Mouse (Mus musculus) liver, embryonic 12.5 days (tissue): Measurements from ENCODE around the gene Zfp652. TPM values are rescaled to one million over a fixed set of nuclear protein-coding genes. Genes with fewer than 3 reads are reported as not detected.

Experiments
- ATAC-seq: fragments of 200-750 bp; cut with Nextera tagmentation; 2 replicates; pipeline ENCODE4 v1.8.0; 2017; ENCODE audit warnings: moderate number of reproducible peaks, mild to moderate bottlenecking, moderate library complexity
- H3K27ac ChIP-seq: fragments of 300-500 bp; sonication (generic); 2 replicates; pipeline ENCODE4 v1.5.1; 2016; ENCODE audit warnings: mild to moderate bottlenecking
- H3K27me3 ChIP-seq: fragments of 300-500 bp; sonication (generic); replicated peaks from 2 replicates; pipeline ENCODE4 v1.6.1; 2016; ENCODE audit warnings: mild to moderate bottlenecking, moderate library complexity
- H3K36me3 ChIP-seq: fragments of 300-500 bp; sonication (generic); 2 replicates; pipeline ENCODE4 v1.6.1; 2016; ENCODE audit warnings: mild to moderate bottlenecking, moderate library complexity
- H3K4me1 ChIP-seq: fragments of 300-500 bp; sonication (generic); 2 replicates; pipeline ENCODE4 v1.6.1; 2016
- H3K4me2 ChIP-seq: fragments of 300-500 bp; sonication (generic); 2 replicates; pipeline ENCODE4 v1.6.1; 2016; ENCODE audit warnings: mild to moderate bottlenecking, moderate library complexity
- H3K4me3 ChIP-seq: fragments of 300-500 bp; sonication (generic); 2 replicates; pipeline ENCODE4 v1.5.1; 2016; ENCODE audit warnings: mild to moderate bottlenecking, moderate library complexity
- H3K9ac ChIP-seq: fragments of 300-500 bp; sonication (generic); 2 replicates; pipeline ENCODE4 v1.6.1; 2016; ENCODE audit warnings: mild to moderate bottlenecking, moderate library complexity
- H3K9me3 ChIP-seq: fragments of 300-500 bp; sonication (generic); replicated peaks from 2 replicates; pipeline ENCODE4 v1.6.1; 2016; ENCODE audit warnings: mild to moderate bottlenecking, moderate library complexity
- WGBS: fragments of 180-500 bp; shearing (Covaris S2); methylation state at CpG from one replicate; pipeline ENCODE4 v1.1.7; 2016; ENCODE audit not compliant: insufficient replicate concordance; 5-methylcytosine and 5-hydroxymethylcytosine counted together
- polyA plus RNA-seq: library from polyadenylated mRNA; unstranded; fragments of >200 nt; fragmentation: Nextera tagmentation; extraction: Ambion mirVana; gene quantifications from 2 replicates; pipeline ENCODE4 v1.2.1, GENCODE M21; 2016

Zfp652 gene
- polyA plus RNA-seq, 1 experiment from 2014 or later: 8.9 TPM

DNA sequence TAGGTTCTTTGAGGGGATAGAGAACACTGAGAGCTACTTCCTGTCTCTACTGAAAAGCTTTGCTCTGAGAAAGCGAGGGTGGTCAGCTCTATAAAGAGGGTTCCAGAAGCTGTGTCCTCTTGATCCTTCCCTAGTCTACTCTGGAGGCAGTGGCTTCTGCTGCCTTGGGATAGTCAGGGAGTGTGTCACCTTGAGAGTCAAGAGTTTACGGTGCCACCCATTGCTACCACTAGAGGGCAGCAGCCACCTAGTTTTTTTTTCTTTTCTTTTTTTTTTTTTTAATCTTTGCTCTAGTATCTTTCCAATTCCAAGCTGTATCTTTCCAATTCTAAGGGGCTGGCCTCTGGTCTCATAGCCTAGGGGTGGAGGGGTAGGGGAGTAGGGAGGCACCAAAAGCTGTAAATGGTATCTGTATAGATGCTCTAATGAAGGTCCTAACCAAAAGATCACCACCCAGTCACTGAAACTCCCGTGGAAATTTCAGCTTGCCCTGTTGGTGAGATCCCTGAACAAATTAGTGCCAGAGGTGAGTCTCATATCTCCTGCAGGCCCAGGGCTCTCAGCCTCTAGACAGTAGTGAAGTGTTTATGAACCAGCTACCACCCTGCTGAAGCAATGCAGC, 115.1 kb downstream of the Zfp652 start:
- Histone ChIP-seq H3K36me3 (peaks cover 12% of the 10 kb centered on the region), H3K4me3 (peak overlapping the region; percentile 74; the same call in 1 of the 2 replicates), H3K4me1 (peaks cover 86% of the 10 kb centered on the region), H3K27me3 (peaks cover 77% of the 10 kb centered on the region), H3K27ac (peak overlapping the region; percentile 70; the same call in 1 of the 2 replicates), H3K9ac (peak overlapping the region; percentile 58), H3K4me2 (peak overlapping the region; percentile 96), H3K9me3 (no peaks in the 10 kb centered on the region)
- no peak for ATAC-seq
- WGBS: 13% methylated on average over 3 of the region's 3 CpGs

DNA sequence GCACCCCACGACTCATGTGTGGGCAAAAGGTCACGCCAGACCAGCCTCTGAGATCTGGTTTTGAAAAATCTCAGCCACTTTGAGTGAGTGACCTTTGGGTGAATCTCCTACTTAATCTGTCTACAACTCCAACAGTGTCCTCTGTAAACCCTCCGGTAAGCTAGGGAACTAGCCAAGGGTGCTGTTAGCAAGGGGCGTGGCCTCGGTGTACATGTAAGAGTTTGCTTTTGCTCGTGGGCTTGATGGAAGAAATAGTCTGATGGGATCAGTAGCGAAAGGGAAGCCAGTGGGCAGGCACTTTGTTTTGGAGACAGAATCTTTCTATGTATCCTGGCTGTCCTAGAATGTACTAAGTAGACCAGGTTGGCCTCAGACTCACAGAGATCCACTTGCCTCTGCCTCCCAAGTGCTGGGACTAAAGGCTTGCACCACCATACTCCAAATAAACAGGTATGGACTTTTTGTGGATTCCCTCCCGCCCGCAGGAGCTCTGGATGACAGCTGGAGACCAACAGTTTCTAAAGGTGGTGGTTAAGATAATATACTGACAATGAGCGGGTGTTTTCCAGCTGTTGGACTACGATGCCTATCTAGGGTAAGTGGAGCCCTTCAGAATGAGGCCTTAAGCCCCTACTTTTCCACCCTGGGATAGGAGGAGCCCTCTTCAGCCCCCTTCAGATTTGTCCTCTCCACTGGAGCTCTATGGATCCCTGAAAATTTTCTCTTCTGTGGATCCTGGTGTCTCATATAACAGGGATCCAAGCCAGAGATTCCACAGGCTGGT, 115.9 kb downstream of the Zfp652 start:
- Histone ChIP-seq H3K9me3 (no peaks in the 10 kb centered on the region), H3K4me3 (no peak overlapping the region), H3K27me3 (peaks cover 77% of the 10 kb centered on the region), H3K36me3 (peaks cover 12% of the 10 kb centered on the region), H3K9ac (0 out of 2 replicates have a peak overlapping the region, but pooled peaks have one; percentile 10), H3K4me1 (peaks cover 81% of the 10 kb centered on the region), H3K27ac (no peak overlapping the region), H3K4me2 (peak overlapping the region; percentile 5; the same call in 1 of the 2 replicates)
- ATAC-seq: no peak
- WGBS: 44% methylated on average over 11 of the region's 11 CpGs

- Histone ChIP-seq H3K9ac (no peak overlapping the region), H3K36me3 (peaks cover 12% of the 10 kb centered on the region), H3K4me1 (peaks cover 87% of the 10 kb centered on the region), H3K27me3 (peaks cover 88% of the 10 kb centered on the region), H3K4me2 (no peak overlapping the region), H3K27ac (no peak overlapping the region), H3K9me3 (no peaks in the 10 kb centered on the region), H3K4me3 (no peak overlapping the region)
- no peak for ATAC-seq
- WGBS: 49% methylated on average over 4 of the region's 4 CpGs
Observed at GRCm38 (mm10) chr11:95829526-95830050, 117.1 kb downstream of the Zfp652 start.

GRCm38 (mm10) chr11:95830411-95831275, 118.2 kb downstream of the Zfp652 start:
- peaks cover 87% of the 10 kb centered on the region for H3K27me3 ChIP-seq

GRCm38 (mm10) chr11:95831276-95831619, 118.8 kb downstream of the Zfp652 start:
- H3K4me3 ChIP-seq: peak overlapping the region; percentile 41
- peaks cover 81% of the 10 kb centered on the region for H3K27me3 ChIP-seq
- H3K9ac ChIP-seq: peak overlapping the region; percentile 47
- H3K4me1 ChIP-seq: peaks cover 87% of the 10 kb centered on the region
- no peak for ATAC-seq
- H3K27ac ChIP-seq: no peak overlapping the region
- peak overlapping the region; percentile 65 for H3K4me2 ChIP-seq
- H3K9me3 ChIP-seq: no peaks in the 10 kb centered on the region
- H3K36me3 ChIP-seq: peaks cover 12% of the 10 kb centered on the region
- WGBS: 2% methylated on average over 10 of the region's 10 CpGs

More at GRCm38 (mm10) chr11:95830411-95831275, 118.2 kb downstream of the Zfp652 start:
- peak overlapping the region; percentile 41 for H3K4me3 ChIP-seq
- peaks cover 12% of the 10 kb centered on the region for H3K36me3 ChIP-seq
- H3K27ac ChIP-seq: no peak overlapping the region
- H3K9ac ChIP-seq: peak overlapping the region; percentile 47
- peak overlapping the region; percentile 65 for H3K4me2 ChIP-seq
- H3K9me3 ChIP-seq: no peaks in the 10 kb centered on the region
- peaks cover 87% of the 10 kb centered on the region for H3K4me1 ChIP-seq
- WGBS: 3% methylated on average over 80 of the region's 80 CpGs
- no peak for ATAC-seq

DNA sequence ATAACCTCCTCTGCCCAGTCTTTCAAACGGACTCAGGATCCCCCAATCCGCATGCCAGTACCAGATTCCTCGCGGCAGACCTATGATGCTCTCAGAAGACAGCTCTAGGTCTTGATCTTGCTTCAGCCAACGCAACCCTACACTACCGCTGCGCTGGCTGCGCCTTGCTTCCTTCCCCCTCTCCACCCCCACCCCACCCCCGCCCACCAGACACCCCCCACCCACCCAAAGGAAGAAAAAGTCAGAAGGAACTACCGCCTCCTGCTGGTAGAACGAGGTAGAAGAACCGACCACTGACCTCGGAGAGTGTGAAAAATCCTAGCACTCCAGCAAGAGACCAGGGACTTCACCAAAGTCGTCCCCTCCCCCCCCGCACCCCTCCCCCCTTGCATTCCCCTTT, 119.2 kb downstream of the Zfp652 start:
- WGBS: 8% methylated on average over 15 of the region's 15 CpGs
- peaks cover 87% of the 10 kb centered on the region for H3K4me1 ChIP-seq
- H3K9me3 ChIP-seq: no peaks in the 10 kb centered on the region
- ATAC-seq: no peak
- H3K27me3 ChIP-seq: peaks cover 81% of the 10 kb centered on the region
- peak overlapping the region; percentile 47; the same call in 1 of the 2 replicates for H3K9ac ChIP-seq
- peak overlapping the region; percentile 41 for H3K4me3 ChIP-seq
- peak overlapping the region; percentile 65 for H3K4me2 ChIP-seq
- no peak overlapping the region for H3K27ac ChIP-seq
- H3K36me3 ChIP-seq: peaks cover 12% of the 10 kb centered on the region

GRCm38 (mm10) chr11:95832129-95833005, 119.9 kb downstream of the Zfp652 start:
- Histone ChIP-seq H3K4me2 (no peak overlapping the region), H3K9ac (no peak overlapping the region), H3K9me3 (no peaks in the 10 kb centered on the region), H3K27ac (no peak overlapping the region), H3K4me3 (no peak overlapping the region), H3K36me3 (peaks cover 12% of the 10 kb centered on the region), H3K4me1 (peaks cover 87% of the 10 kb centered on the region), H3K27me3 (peaks cover 86% of the 10 kb centered on the region)
- no peak for ATAC-seq
- 60% methylated on average over 18 of the region's 18 CpGs for WGBS

GRCm38 (mm10) chr11:95833006-95833570, 120.6 kb downstream of the Zfp652 start:
- ATAC-seq: no peak
- H3K4me2 ChIP-seq: peak overlapping the region; percentile 64
- H3K4me1 ChIP-seq: peaks cover 84% of the 10 kb centered on the region

DNA sequence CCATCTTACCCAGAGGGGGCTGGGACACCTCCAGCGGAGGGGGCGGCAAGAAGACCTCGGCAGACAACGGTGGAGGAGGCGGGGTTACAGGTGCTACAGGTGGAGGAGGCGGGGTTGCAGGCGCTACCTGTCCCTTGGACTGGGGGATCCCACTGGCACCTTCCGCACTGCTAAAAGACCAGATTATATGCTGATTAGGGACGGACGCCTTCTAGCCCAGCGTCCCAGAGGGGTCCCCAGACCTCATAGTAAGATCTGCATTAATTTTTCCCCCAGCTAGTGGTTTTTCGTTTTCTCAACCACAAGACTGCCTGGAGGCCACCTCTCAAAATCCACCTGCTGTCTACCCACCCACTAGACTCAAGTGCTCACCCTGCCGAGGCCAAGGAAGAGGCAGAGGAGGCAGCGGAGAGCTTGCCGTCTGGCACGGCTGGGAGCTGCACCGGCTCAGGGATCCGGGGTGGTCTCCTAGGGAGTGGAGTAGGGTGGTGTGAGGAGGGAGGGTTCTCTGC, 121.2 kb downstream of the Zfp652 start:
- Histone ChIP-seq H3K9ac (peak overlapping the region; percentile 58; the same call in 1 of the 2 replicates), H3K4me3 (peak overlapping the region; percentile 31)
- ATAC-seq: peak; percentile 9; the same call in 1 of the 2 replicates

More at GRCm38 (mm10) chr11:95833006-95833570, 120.6 kb downstream of the Zfp652 start:
- peaks cover 85% of the 10 kb centered on the region for H3K27me3 ChIP-seq
- no peaks in the 10 kb centered on the region for H3K9me3 ChIP-seq
- peaks cover 12% of the 10 kb centered on the region for H3K36me3 ChIP-seq
- WGBS: 45% methylated on average over 8 of the region's 8 CpGs
- no peak overlapping the region for H3K4me3 ChIP-seq
- H3K27ac ChIP-seq: no peak overlapping the region
- no peak overlapping the region for H3K9ac ChIP-seq

DNA sequence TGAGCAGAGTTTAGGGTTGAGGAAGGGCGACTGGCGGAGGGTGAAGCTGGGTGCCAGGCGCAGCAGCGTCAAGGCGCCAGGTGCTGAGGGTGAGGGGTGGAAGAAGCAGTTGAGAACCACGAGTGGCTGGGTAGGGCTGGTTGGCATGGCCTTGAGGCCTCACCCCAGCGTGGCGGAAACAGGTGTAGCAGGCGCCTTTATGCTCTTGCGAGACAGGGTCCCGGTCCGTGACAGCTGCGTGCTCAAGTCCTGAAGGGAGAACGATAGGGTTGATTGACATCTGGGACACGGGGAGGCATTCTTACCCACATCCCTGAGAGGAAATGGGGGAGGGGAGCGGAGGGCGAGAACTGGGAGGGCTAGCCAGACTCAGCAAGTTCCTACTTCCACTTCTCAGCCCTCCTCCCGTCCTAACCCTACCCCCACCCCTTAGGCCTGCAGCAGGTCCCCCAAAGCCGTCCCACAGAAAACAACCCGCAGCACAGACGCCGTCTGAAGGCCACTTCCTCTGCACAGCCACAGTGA, 121.7 kb downstream of the Zfp652 start:
- Histone ChIP-seq H3K36me3 (peaks cover 12% of the 10 kb centered on the region), H3K27me3 (peaks cover 75% of the 10 kb centered on the region), H3K27ac (peak overlapping the region; percentile 79), H3K4me1 (peaks cover 84% of the 10 kb centered on the region), H3K4me3 (peak overlapping the region; percentile 31), H3K9me3 (no peaks in the 10 kb centered on the region), H3K9ac (peak overlapping the region; percentile 58), H3K4me2 (peak overlapping the region; percentile 64)
- WGBS: 2% methylated on average over 22 of the region's 22 CpGs
- peak; percentile 27 for ATAC-seq

More for the DNA sequence above, 121.2 kb downstream of the Zfp652 start:
- no peaks in the 10 kb centered on the region for H3K9me3 ChIP-seq
- peak overlapping the region; percentile 64 for H3K4me2 ChIP-seq
- 13% methylated on average over 18 of the region's 18 CpGs for whole genome bisulfite sequencing
- H3K27ac ChIP-seq: no peak overlapping the region
- H3K27me3 ChIP-seq: peaks cover 81% of the 10 kb centered on the region
- peaks cover 84% of the 10 kb centered on the region for H3K4me1 ChIP-seq
- H3K36me3 ChIP-seq: peaks cover 12% of the 10 kb centered on the region
